Mouse (Mus musculus): ENCODE results near the gene Dclk2.

Gene Dclk2

GRCm38 (mm10) chr3:86917048-86917447 lies 3.6 kb downstream of the Dclk2 start:
- TF ChIP-seq GATA4 (IDR thresholded peaks at IDR 0.05; ENCODE audit: insufficient replicate concordance, low read length) = no peak

- no peak for TF ChIP-seq GATA4 (IDR thresholded peaks at IDR 0.05; ENCODE audit: insufficient replicate concordance, low read length)
Measured at GRCm38 (mm10) chr3:86916626-86917025, 4.0 kb downstream of the Dclk2 start.

- TF ChIP-seq GATA4 (IDR thresholded peaks at IDR 0.05; ENCODE audit: insufficient replicate concordance, low read length) = no peak
Measured at GRCm38 (mm10) chr3:86915291-86915690, 5.4 kb downstream of the Dclk2 start.

GRCm38 (mm10) chr3:86914316-86914715 lies 6.3 kb downstream of the Dclk2 start:
- TF ChIP-seq GATA4 (IDR thresholded peaks at IDR 0.05; ENCODE audit: insufficient replicate concordance, low read length) = no peak

GRCm38 (mm10) chr3:86898366-86898765 lies 22.3 kb downstream of the Dclk2 start:
- no peak for TF ChIP-seq GATA4 (IDR thresholded peaks at IDR 0.05; ENCODE audit: insufficient replicate concordance, low read length)

DNA sequence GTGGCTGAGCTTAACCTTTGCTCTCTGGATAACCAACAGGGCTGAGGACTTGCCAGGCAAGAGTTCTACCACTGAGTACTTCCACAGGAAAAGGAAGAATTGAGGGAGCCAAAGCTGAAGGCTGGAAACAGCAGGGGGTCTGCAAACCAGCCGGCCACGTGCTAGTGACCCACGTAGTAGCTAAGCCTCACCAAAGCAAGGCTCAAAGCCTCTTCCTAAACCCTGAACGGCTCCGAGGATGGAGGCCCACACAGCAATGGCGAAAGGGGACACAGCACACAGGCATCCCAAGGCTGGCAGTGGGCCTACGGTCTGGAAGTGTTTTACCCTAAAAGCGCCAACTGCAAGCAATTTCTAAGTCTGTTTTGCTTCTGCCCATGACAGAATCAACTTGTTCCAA lies 23.1 kb downstream of the Dclk2 start:
- no peak for TF ChIP-seq GATA4 (IDR thresholded peaks at IDR 0.05; ENCODE audit: insufficient replicate concordance, low read length)

DNA sequence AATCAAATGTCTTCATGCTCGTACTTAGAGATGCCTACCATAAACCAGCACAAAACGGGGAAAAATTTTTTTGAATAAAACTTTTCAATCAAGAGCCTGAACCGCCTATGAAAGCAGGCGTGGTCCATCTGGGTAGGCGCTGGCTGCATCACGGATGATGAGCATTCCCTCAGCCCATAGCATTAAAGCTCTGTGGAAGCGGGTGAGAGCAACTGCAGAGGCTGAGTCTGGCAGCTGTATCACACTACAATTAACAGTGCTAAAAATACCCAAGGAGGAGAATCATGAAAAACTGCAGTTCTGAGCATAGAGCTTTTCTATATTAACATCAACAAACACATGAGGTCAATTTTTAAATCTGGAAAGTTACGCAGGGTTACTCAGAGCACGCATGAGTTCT lies 23.6 kb downstream of the Dclk2 start:
- TF ChIP-seq GATA4 (IDR thresholded peaks at IDR 0.05; ENCODE audit: insufficient replicate concordance, low read length) = no peak

DNA sequence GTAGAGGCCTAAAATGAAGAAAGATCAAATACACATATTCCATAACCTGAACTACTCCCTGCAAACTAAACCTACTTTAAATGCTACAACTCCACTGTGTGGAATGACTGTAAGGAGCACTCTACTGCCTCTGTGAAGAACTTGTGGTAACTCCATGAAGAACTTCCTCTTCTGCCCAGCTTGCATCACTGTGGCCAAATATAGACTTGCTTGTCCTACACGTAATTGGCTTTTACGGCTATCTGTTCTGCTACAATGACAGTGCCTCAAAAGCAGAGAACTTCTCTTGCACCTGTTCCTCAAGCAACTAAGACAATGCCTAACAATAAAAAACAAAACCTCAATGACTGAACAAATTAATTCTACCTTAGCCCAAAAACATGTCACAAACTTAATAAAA lies 26.2 kb downstream of the Dclk2 start:
- TF ChIP-seq GATA4 (IDR thresholded peaks at IDR 0.05; ENCODE audit: insufficient replicate concordance, low read length) = no peak

DNA sequence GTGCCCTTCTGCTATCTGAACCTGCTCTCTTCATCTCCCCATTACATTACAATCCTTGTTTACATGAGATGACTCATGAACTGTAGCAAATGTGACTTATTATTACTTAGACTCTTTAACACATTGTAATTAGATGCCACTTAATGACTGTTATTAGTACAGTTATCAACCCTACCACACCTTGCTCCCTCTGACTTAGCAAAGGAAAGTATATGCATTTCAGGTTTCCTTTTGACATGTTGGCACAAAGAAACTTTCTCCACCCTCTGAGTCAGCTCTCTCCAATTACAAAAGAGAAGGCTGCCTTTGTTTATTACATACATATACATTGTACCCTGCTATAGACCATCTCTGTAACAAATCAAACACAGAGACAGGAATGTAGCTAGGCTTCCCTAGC lies 33.1 kb downstream of the Dclk2 start:
- TF ChIP-seq GATA4 (IDR thresholded peaks at IDR 0.05; ENCODE audit: insufficient replicate concordance, low read length) = no peak

GRCm38 (mm10) chr3:86885180-86885579 lies 35.5 kb downstream of the Dclk2 start:
- TF ChIP-seq GATA4 (IDR thresholded peaks at IDR 0.05; ENCODE audit: insufficient replicate concordance, low read length) = no peak

GRCm38 (mm10) chr3:86884481-86884880 lies 36.2 kb downstream of the Dclk2 start:
- no peak for TF ChIP-seq GATA4 (IDR thresholded peaks at IDR 0.05; ENCODE audit: insufficient replicate concordance, low read length)

DNA sequence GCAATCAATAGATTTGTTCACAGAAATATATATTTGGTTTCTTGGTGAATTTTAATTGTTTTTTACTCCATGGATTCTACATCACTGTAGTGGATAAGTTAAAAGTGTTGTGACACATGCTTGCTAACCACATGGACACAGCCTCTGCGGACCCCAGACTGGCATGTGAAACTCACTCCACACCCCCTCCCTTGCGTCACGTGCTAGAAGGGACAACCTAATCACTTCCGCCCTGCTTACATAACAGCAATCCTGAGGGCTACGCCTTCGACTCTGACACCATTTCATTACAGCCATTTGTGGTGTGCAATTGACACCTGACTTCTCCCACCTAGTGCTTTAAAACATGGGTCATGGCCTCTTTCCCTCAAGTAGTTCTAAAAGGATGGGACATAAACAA lies 36.7 kb downstream of the Dclk2 start:
- no peak for TF ChIP-seq GATA4 (IDR thresholded peaks at IDR 0.05; ENCODE audit: insufficient replicate concordance, low read length)

- no peak for TF ChIP-seq GATA4 (IDR thresholded peaks at IDR 0.05; ENCODE audit: insufficient replicate concordance, low read length)
Measured at GRCm38 (mm10) chr3:86875912-86876311, 44.7 kb downstream of the Dclk2 start.

DNA sequence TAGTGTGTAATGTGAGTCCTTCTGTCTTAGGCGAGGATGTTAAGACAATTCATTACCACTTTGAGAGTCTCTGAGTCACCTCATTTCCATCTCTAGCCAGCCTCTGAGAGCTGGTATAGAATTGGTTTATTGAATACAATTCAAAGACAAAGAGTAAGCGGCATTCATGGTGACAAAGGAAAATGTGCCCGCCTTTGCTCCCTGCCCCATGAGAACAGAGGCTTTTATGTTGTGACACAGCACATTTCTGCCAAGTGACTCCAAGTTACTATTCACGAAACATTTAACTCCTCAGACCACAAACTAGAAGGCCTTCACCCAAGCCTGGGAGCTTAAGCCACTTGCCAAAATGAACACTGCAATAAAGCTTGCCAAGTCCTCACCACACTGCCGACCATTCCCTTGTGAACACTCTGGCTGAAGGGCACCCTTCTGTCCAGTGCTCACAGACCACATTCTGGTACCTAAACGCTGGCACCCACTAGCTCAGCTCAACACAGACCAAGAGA lies 47.5 kb downstream of the Dclk2 start:
- TF ChIP-seq GATA4 (IDR thresholded peaks at IDR 0.05; ENCODE audit: insufficient replicate concordance, low read length) = no peak

DNA sequence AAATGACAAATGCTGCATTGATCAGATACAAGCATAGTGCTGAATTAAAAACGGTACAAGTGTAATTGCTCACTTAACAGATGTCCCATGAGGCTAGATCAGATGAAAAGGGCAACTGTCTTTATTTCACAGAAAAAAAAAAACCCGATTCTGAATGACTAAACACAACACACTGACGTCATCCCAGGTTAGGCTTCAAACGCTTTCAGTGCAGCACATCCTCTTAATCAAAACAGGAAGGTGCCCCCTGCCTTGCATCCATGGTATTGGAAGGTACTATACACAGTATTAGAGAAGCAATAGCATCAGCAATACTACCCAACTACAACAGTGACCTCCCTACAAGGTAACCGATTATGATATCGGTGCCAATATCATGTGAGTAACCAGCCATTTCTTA lies 49.7 kb downstream of the Dclk2 start:
- TF ChIP-seq GATA4 (IDR thresholded peaks at IDR 0.05; ENCODE audit: insufficient replicate concordance, low read length) = no peak

DNA sequence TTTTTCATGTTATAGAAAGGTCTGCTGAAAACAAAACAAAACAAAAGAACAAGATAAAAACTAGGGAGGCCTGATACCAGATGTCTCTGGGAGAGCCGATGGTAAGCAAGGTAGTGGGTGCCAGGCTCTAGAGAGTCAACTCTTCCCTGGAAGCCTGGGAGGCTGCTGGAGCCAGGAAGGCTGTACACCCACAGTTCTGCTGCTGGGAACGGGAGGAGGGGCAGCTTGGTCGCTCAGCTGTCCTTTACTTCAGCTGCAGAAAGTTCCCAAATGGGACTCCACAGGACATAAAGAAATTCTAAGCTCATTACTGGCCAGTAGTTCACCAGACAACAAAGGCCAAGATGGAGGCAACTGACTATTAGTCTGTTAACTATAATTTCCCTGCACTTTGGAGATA lies 50.2 kb downstream of the Dclk2 start:
- no peak for TF ChIP-seq GATA4 (IDR thresholded peaks at IDR 0.05; ENCODE audit: insufficient replicate concordance, low read length)

- TF ChIP-seq GATA4 (IDR thresholded peaks at IDR 0.05; ENCODE audit: insufficient replicate concordance, low read length) = no peak
Measured at GRCm38 (mm10) chr3:86868721-86869120, 51.9 kb downstream of the Dclk2 start.

All from liver, adult (tissue).